Mouse (Mus musculus): ENCODE data around the gene Lrrc66. TPM values are rescaled to one million over a fixed set of nuclear protein-coding genes. Genes with fewer than 3 reads are reported as not detected.

The Lrrc66 gene
- total and polyA plus RNA-seq, 3 experiments, result 1.1 TPM; not detected in 1

DNA sequence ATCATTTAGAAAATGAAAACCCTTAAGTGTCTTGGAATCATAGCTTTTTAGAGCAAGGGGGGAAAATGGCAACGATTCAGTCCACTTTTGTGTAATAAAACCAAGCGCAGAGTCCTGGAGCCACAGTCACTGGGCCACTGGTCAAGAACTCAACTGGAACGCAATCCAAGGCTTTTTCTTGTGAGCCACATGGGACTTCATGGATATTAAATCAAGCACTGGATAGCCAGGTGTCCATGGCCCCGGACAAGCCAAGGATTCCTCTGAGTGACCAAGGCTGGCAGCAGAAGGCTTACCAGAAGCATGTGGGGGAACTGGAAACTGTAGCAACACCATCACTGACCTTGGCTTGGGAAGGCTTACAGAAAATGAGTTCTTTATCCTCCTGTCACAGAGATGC lies 57.7 kb downstream of the Lrrc66 start:
- H3K4me3 ChIP-seq (ENCODE audit: control insufficient read depth in 1 of 2, insufficient read depth in 1 of 2, low read depth in 2 of 2, low read length in 2 of 2), result no peak overlapping the region
- TF ChIP-seq MXI1 (IDR thresholded peaks at IDR 0.05; ENCODE audit: low read depth, low read length), result no peak
- TF ChIP-seq GABPA (IDR thresholded peaks at IDR 0.05; ENCODE audit: low read depth, low read length), result no peak
- no peak for TF ChIP-seq ZMIZ1 (IDR thresholded peaks at IDR 0.05; ENCODE audit: low read depth, low read length)
- no peak for TF ChIP-seq POLR2A (IDR thresholded peaks at IDR 0.05; ENCODE audit: control insufficient read depth in 1 of 2, insufficient read depth in 1 of 2, low read depth in 1 of 2, low read length in 2 of 2, poor library complexity in 1 of 2)
- TF ChIP-seq MAX (IDR thresholded peaks at IDR 0.05; ENCODE audit: low read length), result no peak
- TF ChIP-seq ZKSCAN1 (IDR thresholded peaks at IDR 0.05; ENCODE audit: low read depth, low read length), result no peak
- no peak for TF ChIP-seq USF1 (IDR thresholded peaks at IDR 0.05; ENCODE audit: low read depth, low read length)
- no peak for TF ChIP-seq ZC3H11A (IDR thresholded peaks at IDR 0.05; ENCODE audit: low read depth, low read length)
- TF ChIP-seq NRF1 (IDR thresholded peaks at IDR 0.05; ENCODE audit: insufficient read depth, low read depth, low read length, poor library complexity, severe bottlenecking), result no peak
- TF ChIP-seq TCF12 (IDR thresholded peaks at IDR 0.05; ENCODE audit: low read depth, low read length), result no peak
- no peak for TF ChIP-seq POLR2AphosphoS2 (IDR thresholded peaks at IDR 0.05; ENCODE audit: low read length)
- TF ChIP-seq ZNF384 (IDR thresholded peaks at IDR 0.05; ENCODE audit: low read depth, low read length), result no peak
- no peak for TF ChIP-seq POLR2AphosphoS5 (IDR thresholded peaks at IDR 0.05; ENCODE audit: borderline replicate concordance, low read depth, low read length)
- TF ChIP-seq SMC3 (IDR thresholded peaks at IDR 0.05; ENCODE audit: low read depth, low read length), result no peak
- TF ChIP-seq JUND (IDR thresholded peaks at IDR 0.05; ENCODE audit: low read depth, low read length), result no peak
- TF ChIP-seq KAT2A (conservative IDR thresholded peaks at IDR 0.05; ENCODE audit: low read depth, low read length), result no peak
- TF ChIP-seq EP300 (IDR thresholded peaks at IDR 0.05; ENCODE audit: low read depth in 1 of 2, low read length in 2 of 2), result no peak
- no peak for TF ChIP-seq CTCF (IDR thresholded peaks at IDR 0.05 in 2 of 3, conservative IDR thresholded peaks at IDR 0.05 in 1 of 3; ENCODE audit: control insufficient read depth in 1 of 3, insufficient read depth in 1 of 3, low read depth in 2 of 3, low read length in 3 of 3, poor library complexity in 1 of 3, severe bottlenecking in 1 of 3)
- no peaks in the 10 kb centered on the region for H3K36me3 ChIP-seq (ENCODE audit: control insufficient read depth in 1 of 2, insufficient read depth in 2 of 2, low read length in 2 of 2)
- DNase-seq (ENCODE audit: low read depth, low spot score), result no peak
- no peaks in the 10 kb centered on the region for H3K4me1 ChIP-seq (ENCODE audit: control insufficient read depth in 1 of 2, insufficient read depth in 2 of 2, low read length in 2 of 2)
- H3K9ac ChIP-seq (ENCODE audit: control insufficient read depth, low read depth, low read length, poor library complexity, severe bottlenecking), result no peak overlapping the region
- no peak overlapping the region for H3K27ac ChIP-seq (ENCODE audit: control insufficient read depth, low read depth, low read length)
- no peaks in the 10 kb centered on the region for H3K9me3 ChIP-seq (replicated peaks; ENCODE audit: insufficient read depth, low read length)
- H3K27me3 ChIP-seq (ENCODE audit: control insufficient read depth in 1 of 2, insufficient read depth in 2 of 2, low read length in 2 of 2), result peaks cover 0 to 3% of the 10 kb centered on the region in 2 experiments; a peak in 2 of 4 replicates
- no peaks in the 10 kb centered on the region for H3K79me2 ChIP-seq (ENCODE audit: control insufficient read depth, insufficient read depth, low read length, poor library complexity)

GRCm38 (mm10) chr5:73573789-73574188 lies 58.5 kb downstream of the Lrrc66 start:
- Histone ChIP-seq H3K4me1 (ENCODE audit: control insufficient read depth in 1 of 2, insufficient read depth in 2 of 2, low read length in 2 of 2) (no peaks in the 10 kb centered on the region), H3K4me3 (ENCODE audit: control insufficient read depth in 1 of 2, insufficient read depth in 1 of 2, low read depth in 2 of 2, low read length in 2 of 2) (no peak overlapping the region), H3K36me3 (ENCODE audit: control insufficient read depth in 1 of 2, insufficient read depth in 2 of 2, low read length in 2 of 2) (no peaks in the 10 kb centered on the region), H3K27ac (ENCODE audit: control insufficient read depth, low read depth, low read length) (no peak overlapping the region), H3K9ac (ENCODE audit: control insufficient read depth, low read depth, low read length, poor library complexity, severe bottlenecking) (no peak overlapping the region), H3K27me3 (ENCODE audit: control insufficient read depth in 1 of 2, insufficient read depth in 2 of 2, low read length in 2 of 2) (peaks cover 0 to 1% of the 10 kb centered on the region in 2 experiments; a peak in 2 of 4 replicates), H3K79me2 (ENCODE audit: control insufficient read depth, insufficient read depth, low read length, poor library complexity) (no peaks in the 10 kb centered on the region), H3K9me3 (replicated peaks; ENCODE audit: insufficient read depth, low read length) (no peaks in the 10 kb centered on the region)
- no peak for DNase-seq (ENCODE audit: low read depth, low spot score)
- TF ChIP-seq BHLHE40 (IDR thresholded peaks at IDR 0.05; ENCODE audit: borderline replicate concordance, low read depth, low read length) (no peak), MAZ (IDR thresholded peaks at IDR 0.05; ENCODE audit: low read depth, low read length) (no peak), TBP (IDR thresholded peaks at IDR 0.05; ENCODE audit: low read depth, low read length) (no peak), TCF12 (IDR thresholded peaks at IDR 0.05; ENCODE audit: low read depth, low read length) (no peak), SMC3 (IDR thresholded peaks at IDR 0.05; ENCODE audit: low read depth, low read length) (no peak), ZMIZ1 (IDR thresholded peaks at IDR 0.05; ENCODE audit: low read depth, low read length) (no peak), ZC3H11A (IDR thresholded peaks at IDR 0.05; ENCODE audit: low read depth, low read length) (no peak), CTCF (IDR thresholded peaks at IDR 0.05 in 2 of 3, conservative IDR thresholded peaks at IDR 0.05 in 1 of 3; ENCODE audit: control insufficient read depth in 1 of 3, insufficient read depth in 1 of 3, low read depth in 2 of 3, low read length in 3 of 3, poor library complexity in 1 of 3, severe bottlenecking in 1 of 3) (no peak), MYC (IDR thresholded peaks at IDR 0.05; ENCODE audit: low read depth, low read length) (no peak), POLR2AphosphoS5 (IDR thresholded peaks at IDR 0.05; ENCODE audit: borderline replicate concordance, low read depth, low read length) (no peak), RAD21 (IDR thresholded peaks at IDR 0.05; ENCODE audit: low read depth, low read length) (no peak), GATA1 (IDR thresholded peaks at IDR 0.05; ENCODE audit: low read depth, low read length) (no peak)
